Mouse (Mus musculus) hindbrain, postnatal 0 days (tissue): ENCODE measurements around the gene Spock2. TPM values are rescaled to one million over a fixed set of nuclear protein-coding genes. Genes with fewer than 3 reads are reported as not detected.
"Not testable (repeated sequence)": the region's sequence is repeated elsewhere in the genome, so short reads cannot be mapped to it uniquely, and the experiment has no call there.

Source experiments
- ATAC-seq: fragments of 200-750 bp; cut with Nextera tagmentation; 2 replicates; pipeline ENCODE4 v1.8.0; 2017; ENCODE audit warnings: mild to moderate bottlenecking, moderate TSS enrichment, moderate library complexity
- DNase-seq: peaks from one replicate; pipeline ENCODE4 v3.0.0-alpha.2; 2015; ENCODE audit warnings: low spot score
- H3K27ac ChIP-seq: fragments of 300-500 bp; sonication (generic); 2 replicates; pipeline ENCODE4 v1.5.1; 2014; ENCODE audit warnings: mild to moderate bottlenecking
- H3K27me3 ChIP-seq: fragments of 300-500 bp; sonication (generic); 2 replicates; pipeline ENCODE4 v1.6.1; 2014; ENCODE audit warnings: low read length, mixed read lengths; ENCODE audit not compliant: insufficient read depth
- H3K36me3 ChIP-seq: fragments of 300-500 bp; sonication (generic); 2 replicates; pipeline ENCODE4 v1.6.1; 2014; ENCODE audit warnings: low read length, mixed read lengths; ENCODE audit not compliant: insufficient read depth
- H3K4me1 ChIP-seq: fragments of 300-500 bp; sonication (generic); 2 replicates; pipeline ENCODE4 v1.6.1; 2014; ENCODE audit warnings: antibody characterized with exemption, low read length, mixed read lengths; ENCODE audit not compliant: insufficient read depth
- H3K4me2 ChIP-seq: fragments of 300-500 bp; sonication (generic); 2 replicates; pipeline ENCODE4 v1.6.1; 2014; ENCODE audit warnings: low read depth, mild to moderate bottlenecking, low read length, moderate library complexity, mixed read lengths
- H3K4me3 ChIP-seq: fragments of 300-500 bp; sonication (generic); 2 replicates; pipeline ENCODE4 v1.5.1; 2014; ENCODE audit warnings: low read length
- H3K9ac ChIP-seq: fragments of 300-500 bp; sonication (generic); replicated peaks from 2 replicates; pipeline ENCODE4 v1.6.1; 2014; ENCODE audit warnings: mild to moderate bottlenecking, low read length, moderate library complexity, mixed read lengths
- H3K9me3 ChIP-seq: fragments of 300-500 bp; sonication (generic); 2 replicates; pipeline ENCODE4 v1.6.1; 2016; ENCODE audit warnings: low read length, mixed read lengths
- CTCF ChIP-seq: IDR thresholded peaks from 2 replicates; pipeline ENCODE4 v1.5.1; 2016; ENCODE audit warnings: antibody characterized with exemption, control low read depth, low read depth
- WGBS: fragments of 180-500 bp; shearing (Covaris S2); extraction: QIAGEN DNeasy Blood & Tissue Kit; methylation state at CpG from one replicate; pipeline ENCODE4 v1.1.7; 2014; 5-methylcytosine and 5-hydroxymethylcytosine counted together
- polyA plus RNA-seq: library from polyadenylated mRNA; unstranded; fragments of >200 nt; fragmentation: Nextera tagmentation; extraction: Ambion mirVana; gene quantifications from 2 replicates; pipeline ENCODE4 v1.2.1, GENCODE M21; 2015
- total RNA-seq: library from RNA; depleted of rRNA; stranded (reverse); fragments of >200 nt; gene quantifications from 2 replicates; pipeline ENCODE4 v1.2.3, GENCODE M21; 2014

The Spock2 gene
- total and polyA plus RNA-seq, 2 experiments from 2014 or later: 106 to 297 TPM

- Histone ChIP-seq H3K36me3 (no peaks in the 10 kb centered on the region), H3K27me3 (no peaks in the 10 kb centered on the region), H3K27ac (no peak overlapping the region), H3K9me3 (no peaks in the 10 kb centered on the region), H3K4me3 (no peak overlapping the region), H3K4me1 (no peaks in the 10 kb centered on the region), H3K4me2 (no peak overlapping the region), H3K9ac (no peak overlapping the region)
- 94% methylated on average over 3 of the region's 3 CpGs for WGBS
- ATAC-seq: no peak
- no peak for TF ChIP-seq CTCF
- no peak for DNase-seq
Observed at GRCm38 (mm10) chr10:60158144-60158543, 52.1 kb downstream of the Spock2 start.

GRCm38 (mm10) chr10:60161397-60161796, 55.4 kb downstream of the Spock2 start:
- not testable (repeated sequence) for H3K9me3 ChIP-seq, H3K27me3 ChIP-seq, H3K4me1 ChIP-seq, H3K4me3 ChIP-seq, H3K4me2 ChIP-seq, H3K36me3 ChIP-seq, H3K9ac ChIP-seq, ATAC-seq, H3K27ac ChIP-seq, DNase-seq
- 57% methylated on average over 3 of the region's 3 CpGs for WGBS

- H3K27ac ChIP-seq, H3K4me3 ChIP-seq, H3K4me1 ChIP-seq, DNase-seq, ATAC-seq, H3K4me2 ChIP-seq, H3K36me3 ChIP-seq, H3K9ac ChIP-seq, H3K27me3 ChIP-seq, H3K9me3 ChIP-seq: not testable (repeated sequence)
- 87% methylated on average over 8 of the region's 8 CpGs for WGBS
Observed at GRCm38 (mm10) chr10:60162184-60162972, 56.4 kb downstream of the Spock2 start.

- ATAC-seq: no peak
- 90% methylated on average over 6 of the region's 6 CpGs for WGBS
- Histone ChIP-seq H3K4me3 (no peak overlapping the region), H3K9me3 (no peaks in the 10 kb centered on the region), H3K27me3 (no peaks in the 10 kb centered on the region), H3K4me1 (no peaks in the 10 kb centered on the region), H3K27ac (no peak overlapping the region), H3K36me3 (no peaks in the 10 kb centered on the region), H3K9ac (no peak overlapping the region), H3K4me2 (no peak overlapping the region)
- no peak for DNase-seq
- no peak for TF ChIP-seq CTCF
Observed at GRCm38 (mm10) chr10:60162973-60163255, 56.9 kb downstream of the Spock2 start.

DNA sequence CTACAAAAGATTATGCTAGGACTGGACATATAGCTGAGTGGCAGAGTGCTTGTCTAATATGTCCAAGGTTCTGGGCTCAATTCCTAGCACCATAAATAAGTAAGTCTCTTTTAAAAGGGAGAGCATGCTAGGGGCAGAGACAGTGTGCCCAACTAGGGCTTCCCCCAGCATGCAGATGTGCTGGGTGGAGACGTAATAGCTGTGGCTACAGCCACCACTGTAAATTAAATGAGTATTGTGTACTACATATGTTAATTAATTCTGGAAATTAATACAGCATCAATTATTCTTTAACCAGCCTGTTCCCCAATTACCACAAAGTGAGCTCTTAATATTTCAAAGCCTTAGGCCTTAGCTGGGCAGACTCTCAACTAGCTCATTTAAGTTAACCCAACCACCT, 58.9 kb downstream of the Spock2 start:
- ATAC-seq: no peak
- no peak overlapping the region for H3K27ac ChIP-seq
- no peak for TF ChIP-seq CTCF
- no peaks in the 10 kb centered on the region for H3K36me3 ChIP-seq
- no peaks in the 10 kb centered on the region for H3K9me3 ChIP-seq
- H3K4me1 ChIP-seq: no peaks in the 10 kb centered on the region
- no peak overlapping the region for H3K9ac ChIP-seq
- no peak overlapping the region for H3K4me3 ChIP-seq
- DNase-seq: no peak
- WGBS: 63% methylated on average over 1 of the region's 1 CpGs
- no peak overlapping the region for H3K4me2 ChIP-seq
- no peaks in the 10 kb centered on the region for H3K27me3 ChIP-seq

GRCm38 (mm10) chr10:60166068-60166467, 60.0 kb downstream of the Spock2 start:
- H3K4me2 ChIP-seq: no peak overlapping the region
- H3K4me1 ChIP-seq: no peaks in the 10 kb centered on the region
- no peaks in the 10 kb centered on the region for H3K27me3 ChIP-seq
- no peak overlapping the region for H3K9ac ChIP-seq
- WGBS: 26% methylated on average over 3 of the region's 3 CpGs
- H3K36me3 ChIP-seq: no peaks in the 10 kb centered on the region
- no peak for TF ChIP-seq CTCF
- ATAC-seq (no peak), DNase-seq (no peak)
- H3K9me3 ChIP-seq: no peaks in the 10 kb centered on the region
- no peak overlapping the region for H3K4me3 ChIP-seq
- H3K27ac ChIP-seq: no peak overlapping the region

DNA sequence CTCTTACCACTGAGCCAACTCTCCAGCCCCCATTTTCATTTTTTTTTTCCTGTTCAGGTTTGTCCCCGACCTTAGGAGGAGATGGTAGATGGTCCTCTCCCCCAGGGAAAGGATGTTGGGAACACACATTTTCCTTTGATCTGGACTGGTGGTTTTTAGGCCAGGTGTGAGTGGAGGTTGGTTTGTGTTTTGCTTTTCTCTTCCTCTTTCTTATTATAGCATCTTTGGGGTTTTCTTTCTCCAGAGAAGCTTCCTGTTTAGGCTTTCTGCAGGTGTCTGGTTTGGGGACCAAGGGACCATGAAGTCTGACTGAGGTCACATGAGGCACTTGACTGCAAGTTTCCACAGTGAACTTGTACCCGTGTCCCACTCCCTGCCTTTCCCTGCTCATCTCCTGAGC, 62.3 kb downstream of the Spock2 start:
- Histone ChIP-seq H3K27me3 (no peaks in the 10 kb centered on the region), H3K9ac (no peak overlapping the region), H3K4me3 (no peak overlapping the region), H3K9me3 (no peaks in the 10 kb centered on the region), H3K36me3 (no peaks in the 10 kb centered on the region), H3K4me2 (no peak overlapping the region), H3K4me1 (no peaks in the 10 kb centered on the region), H3K27ac (no peak overlapping the region)
- 76% methylated on average over 2 of the region's 2 CpGs for WGBS
- no peak for ATAC-seq
- no peak for TF ChIP-seq CTCF
- no peak for DNase-seq
